Mouse (Mus musculus) gastrocnemius, postnatal 14 days (tissue): ENCODE results near the gene Lsamp. TPM values are rescaled to one million over a fixed set of nuclear protein-coding genes. Genes with fewer than 3 reads are reported as not detected.
"Not testable (repeated sequence)": the region's sequence is repeated elsewhere in the genome, so short reads cannot be mapped to it uniquely, and the experiment has no call there.

ENCODE experiments used
- DNase-seq: peaks from one replicate; pipeline ENCODE4 v3.0.0; 2021; ENCODE audit warnings: mixed read lengths
- intact Hi-C: fragments of 180-260 bp; cut with DNase I; formaldehyde crosslinking; loops from one replicate; pipeline ENCODE4 v1.15.1; 2025; ENCODE audit warnings: low total_unique reads
- total RNA-seq, 2 experiments: library from RNA; stranded (reverse); gene quantifications; 2 replicates each; pipeline ENCODE4 v1.2.3; 2021

The Lsamp gene
- total RNA-seq, 2 experiments from 2014 or later, result 0.58 to 1.6 TPM

- DNase-seq, result no peak
- intact Hi-C loops, result no loop called here
Measured at GRCm38 (mm10) chr16:41929546-41929945, 1945.4 kb downstream of the Lsamp start.

- DNase-seq, result no peak
- intact Hi-C loops, result no loop called here
Measured at GRCm38 (mm10) chr16:41935701-41936100, 1951.5 kb downstream of the Lsamp start.

- no peak for DNase-seq
- intact Hi-C loops, result no loop called here
Measured at GRCm38 (mm10) chr16:41936908-41937595, 1952.9 kb downstream of the Lsamp start.

- no peak for DNase-seq
- intact Hi-C loops, result no loop called here
Measured at GRCm38 (mm10) chr16:41937596-41937990, 1953.4 kb downstream of the Lsamp start.

GRCm38 (mm10) chr16:41938258-41938657 lies 1954.1 kb downstream of the Lsamp start:
- DNase-seq, result no peak
- intact Hi-C loops, result no loop called here

GRCm38 (mm10) chr16:41941591-41942315 lies 1957.6 kb downstream of the Lsamp start:
- no peak for DNase-seq
- intact Hi-C loops, result no loop called here

- DNase-seq, result no peak
- intact Hi-C loops, result no loop called here
Measured at GRCm38 (mm10) chr16:41957811-41958210, 1973.7 kb downstream of the Lsamp start.

GRCm38 (mm10) chr16:41965636-41966035 lies 1981.5 kb downstream of the Lsamp start:
- intact Hi-C loops, result no loop called here
- DNase-seq, result no peak

- no peak for DNase-seq
- intact Hi-C loops, result no loop called here
Measured at GRCm38 (mm10) chr16:41969215-41969614, 1985.1 kb downstream of the Lsamp start.

GRCm38 (mm10) chr16:41974866-41975719 lies 1990.9 kb downstream of the Lsamp start:
- intact Hi-C loops, result no loop called here
- DNase-seq, result peak; percentile 3

- intact Hi-C loops, result no loop called here
- no peak for DNase-seq
Measured at GRCm38 (mm10) chr16:41976897-41977296, 1992.7 kb downstream of the Lsamp start.

GRCm38 (mm10) chr16:41996956-41997355 lies 2012.8 kb downstream of the Lsamp start:
- intact Hi-C loops, result no loop called here
- DNase-seq, result no peak

GRCm38 (mm10) chr16:42002925-42003324 lies 2018.8 kb downstream of the Lsamp start:
- intact Hi-C loops, result no loop called here

GRCm38 (mm10) chr16:42003506-42003905 lies 2019.3 kb downstream of the Lsamp start:
- intact Hi-C loops, DNase-seq: not testable (repeated sequence)

More at GRCm38 (mm10) chr16:42002925-42003324, 2018.8 kb downstream of the Lsamp start:
- DNase-seq, result no peak

GRCm38 (mm10) chr16:42004166-42004565 lies 2020.0 kb downstream of the Lsamp start:
- DNase-seq, result no peak
- intact Hi-C loops, result no loop called here

GRCm38 (mm10) chr16:42014937-42015336 lies 2030.8 kb downstream of the Lsamp start:
- intact Hi-C loops, result no loop called here
- no peak for DNase-seq

GRCm38 (mm10) chr16:42015443-42015842 lies 2031.3 kb downstream of the Lsamp start:
- intact Hi-C loops, result no loop called here
- no peak for DNase-seq

GRCm38 (mm10) chr16:42016791-42017643 lies 2032.9 kb downstream of the Lsamp start:
- intact Hi-C loops, result no loop called here
- no peak for DNase-seq

GRCm38 (mm10) chr16:42022566-42022965 lies 2038.4 kb downstream of the Lsamp start:
- intact Hi-C loops, result no loop called here
- DNase-seq, result no peak
